Mouse (Mus musculus) CD8-positive naive resting alpha-beta T cell, adult 2 months (primary cell): ENCODE results near the gene Abca4.

Experiments
- DNase-seq, 2 experiments: peaks; one replicate each; pipeline ENCODE4 v3.0.0; 2022; ENCODE audit warnings: low read depth in 2 of 2, low spot score in 2 of 2

The Abca4 gene

GRCm38 (mm10) chr3:122169616-122170178 lies 125.5 kb downstream of the Abca4 start:
- DNase-seq = peak; percentile 19 to 40

DNA sequence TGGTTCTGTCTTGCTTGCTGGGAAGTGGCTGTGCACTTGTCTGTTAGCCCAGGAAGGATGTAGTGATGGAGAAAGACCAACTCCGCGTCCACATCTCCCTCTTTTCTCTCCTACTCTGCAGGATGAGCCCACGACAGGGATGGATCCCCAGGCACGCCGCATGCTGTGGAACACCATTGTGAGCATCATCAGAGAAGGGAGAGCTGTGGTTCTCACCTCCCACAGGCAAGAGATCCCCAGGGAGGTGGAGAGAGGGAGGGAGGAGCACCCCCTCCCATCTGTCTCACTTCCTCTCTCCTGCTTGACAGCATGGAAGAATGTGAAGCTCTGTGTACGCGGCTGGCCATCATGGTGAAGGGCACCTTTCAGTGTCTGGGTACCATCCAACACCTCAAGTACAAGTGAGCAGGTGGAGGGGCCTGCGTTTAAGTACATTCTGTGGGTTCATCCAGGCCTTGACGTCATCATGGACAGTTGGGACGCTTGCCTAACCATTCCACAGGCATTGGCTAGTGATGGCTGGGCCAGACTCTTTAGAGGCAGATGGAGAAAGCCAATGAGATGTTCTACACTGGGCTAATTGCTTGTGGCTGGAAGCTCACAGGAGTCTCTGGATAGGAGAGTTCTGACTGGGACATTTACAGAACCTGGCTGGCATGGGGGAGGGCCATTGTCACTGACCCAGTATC lies 126.5 kb downstream of the Abca4 start:
- no peak for DNase-seq

- no peak for DNase-seq
These were observed 129.4 kb downstream of the Abca4 start for GRCm38 (mm10) chr3:122173526-122174150.

- DNase-seq = no peak
These were observed 131.8 kb downstream of the Abca4 start for GRCm38 (mm10) chr3:122176018-122176417.

DNA sequence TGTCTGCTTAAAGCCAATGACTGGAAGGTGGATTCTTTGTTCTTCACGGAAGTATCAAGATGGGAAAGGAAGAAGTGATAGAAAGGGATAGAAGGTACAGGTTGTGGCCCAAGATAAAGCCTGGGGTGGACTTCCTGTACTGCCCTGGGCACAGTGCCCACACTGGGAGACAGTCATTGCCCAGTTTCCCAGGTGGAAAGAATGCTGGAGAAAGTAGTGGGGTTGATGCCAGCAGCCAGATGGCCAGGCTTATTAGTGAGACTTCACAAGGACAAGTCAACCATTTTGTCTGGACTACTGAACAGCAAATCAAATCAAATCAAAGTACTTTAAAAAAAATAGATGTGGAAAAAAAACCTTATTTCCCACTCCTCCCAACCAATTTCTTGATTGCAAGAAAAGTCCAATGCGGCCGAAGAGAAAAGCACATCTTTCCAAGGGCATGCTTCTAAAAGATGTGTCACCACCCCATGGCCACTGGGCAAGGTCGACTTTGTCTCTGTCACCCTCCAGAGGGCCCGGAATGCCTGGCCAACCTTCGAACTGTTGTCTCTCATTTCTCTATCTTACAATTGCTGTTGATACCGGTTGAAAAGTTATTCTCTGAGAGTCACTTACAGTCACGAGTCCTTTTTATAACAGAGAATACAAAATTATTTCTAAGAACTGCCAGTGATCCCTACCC lies 132.6 kb downstream of the Abca4 start:
- no peak for DNase-seq

- DNase-seq = no peak
These were observed 139.9 kb downstream of the Abca4 start for GRCm38 (mm10) chr3:122184109-122184508.

GRCm38 (mm10) chr3:122186975-122187374 lies 142.7 kb downstream of the Abca4 start:
- no peak for DNase-seq

- no peak for DNase-seq
These were observed 152.5 kb downstream of the Abca4 start for GRCm38 (mm10) chr3:122196621-122197298.

- DNase-seq = no peak
These were observed 154.3 kb downstream of the Abca4 start for GRCm38 (mm10) chr3:122198532-122198931.

GRCm38 (mm10) chr3:122198966-122199381 lies 154.7 kb downstream of the Abca4 start:
- DNase-seq = no peak

- no peak for DNase-seq
These were observed 155.4 kb downstream of the Abca4 start for GRCm38 (mm10) chr3:122199600-122199999.

- DNase-seq = no peak
These were observed 155.8 kb downstream of the Abca4 start for GRCm38 (mm10) chr3:122200017-122200416.

GRCm38 (mm10) chr3:122200447-122200846 lies 156.2 kb downstream of the Abca4 start:
- no peak for DNase-seq

GRCm38 (mm10) chr3:122202307-122202732 lies 158.1 kb downstream of the Abca4 start:
- peak; percentile 10 to 32 for DNase-seq

DNA sequence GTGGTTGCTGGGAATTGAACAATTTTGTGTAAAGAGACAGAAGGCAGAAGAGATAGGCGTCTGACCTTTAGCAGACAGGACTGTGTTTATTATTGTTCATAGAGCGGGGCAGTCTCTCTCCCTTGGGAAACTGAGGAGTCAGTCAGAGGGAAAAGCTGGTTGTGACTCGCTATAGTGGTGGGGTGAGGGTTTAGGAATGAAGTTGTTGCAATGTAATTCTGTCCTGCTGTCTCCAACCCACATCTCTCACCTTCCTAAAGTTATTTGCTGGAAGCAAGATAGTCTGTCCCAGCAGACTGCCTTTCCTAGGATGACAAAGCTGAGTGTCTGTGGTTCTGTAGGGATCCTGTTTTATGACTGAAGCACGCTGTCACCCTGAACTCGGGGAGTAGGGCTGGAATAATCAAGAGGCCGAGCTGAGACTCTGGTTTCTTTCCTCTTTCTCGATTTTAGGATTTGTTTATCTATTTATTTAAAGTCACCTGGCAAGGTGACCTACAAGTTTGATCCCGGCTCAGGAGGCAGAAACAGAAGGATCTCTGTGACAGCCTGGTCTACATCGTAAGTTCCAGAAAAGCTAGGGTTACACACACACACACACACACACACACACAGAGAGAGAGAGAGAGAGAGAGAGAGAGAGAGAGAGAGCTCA lies 159.6 kb downstream of the Abca4 start:
- DNase-seq = no peak

DNA sequence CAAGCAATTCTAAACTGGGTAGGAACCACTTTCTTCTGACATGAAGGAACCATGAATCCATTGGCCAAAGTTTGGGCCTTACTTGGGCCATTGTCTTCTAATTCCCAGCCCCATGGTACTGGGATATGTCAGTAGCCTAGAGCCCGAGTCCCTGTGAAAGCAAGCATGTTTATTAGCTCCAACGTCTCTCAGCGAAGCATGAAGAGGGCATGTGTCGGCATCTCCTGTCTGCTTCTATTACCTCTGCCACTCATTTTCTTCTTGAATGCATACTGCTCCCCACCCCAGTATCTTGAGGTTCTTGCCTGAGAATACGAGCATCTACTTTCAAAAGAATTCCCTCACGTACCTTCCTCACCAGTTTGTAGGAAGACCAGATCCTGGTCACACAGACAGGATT lies 161.5 kb downstream of the Abca4 start:
- DNase-seq = no peak

- no peak for DNase-seq
These were observed 162.2 kb downstream of the Abca4 start for GRCm38 (mm10) chr3:122206279-122207070.

DNA sequence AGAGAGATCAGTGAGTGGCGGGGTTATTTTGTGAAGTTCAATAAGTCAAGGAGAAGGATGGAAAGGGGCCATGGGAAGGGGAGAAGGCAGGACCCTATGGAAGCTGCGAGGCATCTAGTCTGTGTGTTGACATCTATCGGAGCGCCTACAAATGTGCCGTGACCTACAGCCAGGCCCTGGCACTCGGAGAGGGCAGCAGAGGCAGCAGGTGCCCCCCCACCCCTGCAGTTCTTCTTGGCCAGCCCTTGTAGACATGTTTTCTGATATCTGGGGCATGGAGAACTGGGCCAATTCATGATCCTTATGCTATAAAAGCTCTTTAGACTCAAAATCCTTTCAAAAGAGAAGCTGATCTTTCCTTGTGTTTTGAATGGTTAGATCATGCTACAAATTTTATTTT lies 163.5 kb downstream of the Abca4 start:
- DNase-seq = no peak

DNA sequence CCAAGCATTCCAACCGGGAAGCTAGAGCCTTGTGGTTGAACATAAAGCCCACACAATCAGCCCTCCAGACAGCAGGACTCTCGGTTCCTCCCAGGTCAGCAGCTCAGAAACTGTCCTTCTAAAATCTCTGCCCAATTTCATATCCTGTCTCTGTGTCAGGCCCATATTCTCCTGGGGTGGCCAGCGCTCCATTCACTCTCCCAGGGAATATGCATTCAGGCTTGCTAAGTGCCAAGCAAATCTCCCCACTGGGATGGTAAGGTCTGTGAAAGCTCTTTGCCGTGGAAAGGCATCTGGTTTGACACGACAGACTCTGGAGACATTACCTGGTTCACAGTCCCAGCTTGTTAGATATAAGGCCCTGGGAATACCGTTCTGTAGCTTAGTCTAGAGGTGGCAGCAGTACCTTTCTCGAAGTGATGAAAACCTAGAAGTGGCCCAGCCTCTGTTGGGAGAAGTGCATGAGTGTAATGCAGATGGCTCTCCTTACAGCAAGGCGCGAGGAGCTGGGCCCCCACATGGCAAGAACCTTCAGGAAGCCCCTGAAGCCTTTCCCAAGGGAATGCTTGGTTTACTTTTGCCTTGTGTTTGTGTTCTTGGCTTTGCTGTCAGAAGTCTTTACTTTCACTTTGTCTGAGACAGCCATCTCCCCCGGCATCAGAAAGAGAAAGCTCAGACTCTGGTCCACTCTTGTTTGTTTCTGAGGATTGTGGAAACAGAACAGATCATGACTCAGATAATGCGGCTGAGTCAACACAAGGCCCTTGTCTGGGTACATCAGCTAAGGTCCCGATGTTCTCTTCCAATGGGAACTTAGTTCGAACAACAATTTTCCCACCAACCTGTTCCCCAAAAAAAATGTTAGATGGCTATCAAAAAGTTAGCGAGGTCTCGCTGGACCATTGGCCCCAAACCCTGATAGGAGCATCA lies 164.3 kb downstream of the Abca4 start:
- DNase-seq = no peak
